ENCODE assay signal across 9 mouse cellular contexts in the genomic region with DNA sequence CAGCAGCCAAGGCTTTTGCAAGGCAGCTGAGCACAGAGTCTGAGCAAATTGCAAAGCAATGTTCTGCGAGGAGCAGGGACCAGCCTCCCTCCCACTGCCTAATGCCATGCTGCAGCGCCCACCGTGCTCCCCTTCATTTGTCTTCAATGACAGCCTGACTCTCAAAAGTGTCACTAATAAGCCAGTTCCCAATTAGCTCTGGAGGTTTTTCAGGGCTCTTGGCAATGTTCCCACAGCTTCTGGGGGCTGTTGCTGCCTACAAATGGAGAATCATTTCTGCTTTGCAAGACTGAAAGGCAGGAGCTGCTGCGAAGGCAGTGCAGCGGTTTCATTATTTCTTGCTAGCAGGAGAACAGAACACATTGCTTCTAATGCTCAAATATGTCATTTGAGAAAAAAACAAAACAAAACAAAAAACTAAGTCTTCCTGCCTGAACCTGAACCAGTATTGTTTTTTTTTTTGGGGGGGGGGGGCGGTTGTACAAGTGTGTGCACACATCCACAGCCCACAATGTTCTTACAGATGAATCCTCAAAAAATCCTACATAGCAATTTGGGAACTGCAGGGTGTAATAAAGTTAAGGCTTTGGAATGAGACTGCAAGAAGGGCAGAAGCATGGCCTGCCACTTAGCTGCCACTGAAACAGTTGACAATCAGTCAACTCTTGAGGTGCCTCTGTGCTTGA.
DNase-seq lines count a peak whose midpoint lies in the region; ATAC-seq and TF ChIP-seq lines count a peak whose summit lies in the region.
"Had no signal": no experiment of that assay in that cellular context is flagged by ENCODE, and none has a peak within 500 bp of the region (broad histone marks: within the 10 kb centered on the region; RNA-seq: fewer than 3 reads in every experiment).

No protein-coding gene starts in this region.

- H3K27ac ChIP-seq in neural tube, embryonic 11.5 days (ENCODE audit: low read depth, low read length), result no peak overlapping the region
- peak overlapping the region; percentile 76 for H3K27ac ChIP-seq in hindbrain, embryonic 14.5 days
- H3K27ac ChIP-seq in heart, adult 2 months, result no peak overlapping the region

- no peaks in the 10 kb centered on the region for H3K36me3 ChIP-seq in neural tube, embryonic 11.5 days (ENCODE audit: control insufficient read depth, insufficient read depth, low read length)
- H3K36me3 ChIP-seq in hindbrain, embryonic 14.5 days (replicated peaks; ENCODE audit: control insufficient read depth, insufficient read depth), result no peaks in the 10 kb centered on the region
- no peaks in the 10 kb centered on the region for H3K36me3 ChIP-seq in heart, adult 2 months (ENCODE audit: control insufficient read depth, insufficient read depth, low read length)

- no peak; the same call in 1 of the 2 replicates for ATAC-seq in neural tube, embryonic 11.5 days (ENCODE audit: insufficient read depth, low FRiP score, low TSS enrichment)
- peak; percentile 92 for ATAC-seq in hindbrain, embryonic 14.5 days (ENCODE audit: low FRiP score)

- no peaks in the 10 kb centered on the region for H3K4me1 ChIP-seq in neural tube, embryonic 11.5 days (ENCODE audit: control insufficient read depth, insufficient read depth, low read length)
- H3K4me1 ChIP-seq in hindbrain, embryonic 14.5 days (replicated peaks; ENCODE audit: control insufficient read depth, insufficient read depth, low read length), result peaks cover 13% of the 10 kb centered on the region
- H3K4me1 ChIP-seq in heart, adult 2 months (ENCODE audit: control insufficient read depth, insufficient read depth, low read length), result no peaks in the 10 kb centered on the region

- DNase-seq in neural tube, embryonic 11.5 days (ENCODE audit: low spot score), result peak; percentile 14
- DNase-seq in neural tube, embryonic 10.5 days (ENCODE audit: extremely low spot score, low spot score), result no peak
- DNase-seq in hindbrain, embryonic 14.5 days (ENCODE audit: low spot score), result peak; percentile 80
- peak; percentile 70 for DNase-seq in left cerebral cortex, postnatal 4 days
- peak; percentile 92 for DNase-seq in telencephalon, adult 2 months (ENCODE audit: low read depth, low spot score)
- no peak for DNase-seq in gastrocnemius, adult 8-10 months (ENCODE audit: low spot score in 2 of 2)
- no peak for DNase-seq in heart, adult 2 months
- no peak for DNase-seq in kidney, postnatal 36 days
- DNase-seq: kidney, adult 11 months had no signal

- TF ChIP-seq CTCF in heart, adult 2 months (IDR thresholded peaks at IDR 0.05), result no peak

- H3K9me3 ChIP-seq in neural tube, embryonic 11.5 days (ENCODE audit: control insufficient read depth, low read length), result no peaks in the 10 kb centered on the region
- no peaks in the 10 kb centered on the region for H3K9me3 ChIP-seq in hindbrain, embryonic 14.5 days (ENCODE audit: control insufficient read depth, low read length)

- H3K27me3 ChIP-seq in neural tube, embryonic 11.5 days (ENCODE audit: control insufficient read depth, insufficient read depth, low read length), result no peaks in the 10 kb centered on the region
- no peaks in the 10 kb centered on the region for H3K27me3 ChIP-seq in hindbrain, embryonic 14.5 days (ENCODE audit: control insufficient read depth, insufficient read depth, low read length)
- H3K27me3 ChIP-seq in heart, adult 2 months (ENCODE audit: control insufficient read depth, insufficient read depth, low read length), result no peaks in the 10 kb centered on the region

- 55% methylated on average over 6 of the region's 6 CpGs for WGBS in neural tube, embryonic 11.5 days
- WGBS in hindbrain, embryonic 14.5 days, result 24% methylated on average over 6 of the region's 6 CpGs
- WGBS in heart, adult 2 months, result 77% methylated on average over 6 of the region's 6 CpGs

- H3K9ac ChIP-seq in neural tube, embryonic 11.5 days (ENCODE audit: low read length), result no peak overlapping the region
- peak overlapping the region; percentile 31 for H3K9ac ChIP-seq in hindbrain, embryonic 14.5 days
- no peak overlapping the region for H3K9ac ChIP-seq in heart, adult 2 months (ENCODE audit: low read depth, low read length)

- intact Hi-C loops in left cerebral cortex, postnatal 4 days (cut with DNase I), result no loop called here
- intact Hi-C loops in heart, adult 2 months (cut with DNase I), result no loop called here

- H3K79me2 ChIP-seq in heart, adult 2 months (replicated peaks; ENCODE audit: control insufficient read depth, insufficient read depth, low read length), result no peaks in the 10 kb centered on the region

- no peak overlapping the region for H3K4me2 ChIP-seq in neural tube, embryonic 11.5 days (ENCODE audit: low read depth)
- peak overlapping the region; percentile 33 for H3K4me2 ChIP-seq in hindbrain, embryonic 14.5 days (replicated peaks)

- H3K4me3 ChIP-seq in neural tube, embryonic 11.5 days (ENCODE audit: low read depth, low read length), result no peak overlapping the region
- no peak overlapping the region for H3K4me3 ChIP-seq in hindbrain, embryonic 14.5 days (replicated peaks; ENCODE audit: low read length)
- H3K4me3 ChIP-seq in heart, adult 2 months, result no peak overlapping the region

- TF ChIP-seq EP300 in heart, adult 2 months (IDR thresholded peaks at IDR 0.05; ENCODE audit: insufficient read depth, low read depth, low read length), result no peak

- TF ChIP-seq POLR2A in heart, adult 2 months (IDR thresholded peaks at IDR 0.05; ENCODE audit: insufficient read depth, low read depth, low read length), result no peak

Comparison
In these comparisons a context has a peak if more than half of its experiments do, and no peak if none do; other contexts are left out.
1. DNase-seq: peak in neural tube, embryonic 11.5 days (single experiment), hindbrain, embryonic 14.5 days (single experiment), left cerebral cortex, postnatal 4 days (single experiment) and telencephalon, adult 2 months (single experiment); none in neural tube, embryonic 10.5 days (single experiment), gastrocnemius, adult 8-10 months (0 of 2), heart, adult 2 months (0 of 2) and kidney, postnatal 36 days (0 of 2).